Comparison of ENCODE assay signal across 7 mouse cellular contexts in the genomic region with DNA sequence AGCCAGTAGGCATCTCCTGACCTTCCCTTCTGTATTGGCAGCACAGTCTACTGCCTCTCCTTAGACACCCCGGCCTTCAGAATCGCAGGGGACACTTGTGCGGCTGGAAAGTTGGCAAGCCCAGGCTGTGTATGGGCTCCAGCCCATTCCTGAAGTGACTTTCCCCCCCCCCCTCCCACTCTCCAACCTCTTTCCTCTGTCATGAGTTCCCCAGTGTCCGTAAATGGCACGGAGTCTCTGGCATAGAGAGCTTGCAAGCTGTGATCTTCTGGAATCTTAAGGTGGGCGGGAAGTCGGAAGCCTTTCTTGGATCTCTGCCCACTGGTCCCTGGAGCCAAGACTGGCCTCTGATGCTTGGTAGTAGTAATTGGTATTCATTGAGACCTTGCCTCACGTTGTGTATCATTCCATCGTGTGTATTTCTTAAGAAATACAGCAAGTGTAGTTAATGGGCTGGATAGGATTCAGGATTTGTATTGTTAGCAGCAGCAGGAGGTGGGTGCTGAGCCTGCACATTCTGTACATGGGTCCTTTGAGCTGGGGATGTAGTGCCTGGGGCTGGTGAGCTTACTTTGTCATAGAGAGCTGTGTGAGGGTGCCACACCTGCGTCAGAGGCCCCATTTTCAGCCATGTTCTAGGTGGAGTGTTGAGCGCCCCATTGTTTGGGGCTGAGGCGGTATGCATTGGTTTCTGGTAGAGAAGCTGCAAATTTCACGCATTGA.
A peak's percentile ranks its signal among the peaks of the same experiment; 100 is the strongest.
DNase-seq lines count a peak whose midpoint lies in the region; ATAC-seq lines count a peak whose summit lies in the region.

No protein-coding gene starts in this region.

- H3K27ac ChIP-seq in kidney, embryonic 16.5 days (ENCODE audit: low read length): no peak overlapping the region
- no peak overlapping the region for H3K27ac ChIP-seq in forebrain, embryonic 14.5 days (ENCODE audit: low read depth, low read length)

- H3K4me2 ChIP-seq in kidney, embryonic 16.5 days (replicated peaks; ENCODE audit: low read depth, low read length): no peak overlapping the region
- no peak overlapping the region for H3K4me2 ChIP-seq in forebrain, embryonic 14.5 days (ENCODE audit: low read length)

- H3K4me3 ChIP-seq in kidney, embryonic 16.5 days (ENCODE audit: low read length): no peak overlapping the region
- no peak overlapping the region for H3K4me3 ChIP-seq in forebrain, embryonic 14.5 days (ENCODE audit: low read depth, low read length)

- peaks cover 7% of the 10 kb centered on the region for H3K9me3 ChIP-seq in kidney, embryonic 16.5 days (ENCODE audit: low read length)
- H3K9me3 ChIP-seq in forebrain, embryonic 14.5 days (replicated peaks; ENCODE audit: control insufficient read depth, low read length): no peaks in the 10 kb centered on the region

- intact Hi-C loops in heart, postnatal 14 days (cut with DNase I): loop anchor here (2.0 to 5.0 kb wide), 2 partner anchors 44 to 65 kb away; partner anchors contain the start of gene Sh3bp4
- intact Hi-C loops in left cerebral cortex, postnatal 36 days (cut with DNase I): loop anchor here (5.0 kb wide), 2 partner anchors 36 to 44 kb away; no protein-coding TSS in a partner anchor

- 74% methylated on average over 13 of the region's 13 CpGs for WGBS in kidney, embryonic 16.5 days
- 41% methylated on average over 13 of the region's 13 CpGs for WGBS in forebrain, embryonic 14.5 days

- no peak overlapping the region for H3K9ac ChIP-seq in kidney, embryonic 16.5 days (replicated peaks; ENCODE audit: low read length)
- H3K9ac ChIP-seq in forebrain, embryonic 14.5 days (ENCODE audit: low read length): no peak overlapping the region

- no peak for ATAC-seq in kidney, embryonic 16.5 days (ENCODE audit: low FRiP score, low TSS enrichment)
- peak; percentile 62 for ATAC-seq in forebrain, embryonic 14.5 days
- ATAC-seq in megakaryocyte progenitor cell, adult 5-6 weeks (replicated peaks; ENCODE audit: poor library complexity): no peak

- H3K27me3 ChIP-seq in kidney, embryonic 16.5 days (ENCODE audit: insufficient read depth, low read length): no peaks in the 10 kb centered on the region
- H3K27me3 ChIP-seq in forebrain, embryonic 14.5 days (replicated peaks; ENCODE audit: control insufficient read depth, insufficient read depth, low read length): no peaks in the 10 kb centered on the region

- peaks cover 38% of the 10 kb centered on the region for H3K4me1 ChIP-seq in kidney, embryonic 16.5 days (ENCODE audit: insufficient read depth, low read length)
- H3K4me1 ChIP-seq in forebrain, embryonic 14.5 days (ENCODE audit: control insufficient read depth, insufficient read depth, low read length): peaks cover 12% of the 10 kb centered on the region

- peak; percentile 52 to 62 for DNase-seq in kidney, adult 8-10 months
- peak; percentile 73 for DNase-seq in forebrain, embryonic 14.5 days (ENCODE audit: low spot score)
- DNase-seq in heart, postnatal 14 days: peak; percentile 62 to 71
- DNase-seq in left cerebral cortex, postnatal 36 days (ENCODE audit: low spot score in 2 of 2): peak; percentile 44 to 49
- DNase-seq in spleen, postnatal 36 days (ENCODE audit: low spot score in 2 of 2): no peak

- H3K36me3 ChIP-seq in kidney, embryonic 16.5 days (ENCODE audit: insufficient read depth, low read length): peaks cover 15% of the 10 kb centered on the region
- H3K36me3 ChIP-seq in forebrain, embryonic 14.5 days (ENCODE audit: control insufficient read depth, insufficient read depth, low read length): 0 out of 2 replicates have a peak, but pooled peaks cover 7% of the 10 kb centered on the region

Comparison
In these comparisons a context has a peak if more than half of its experiments do, and no peak if none do; other contexts are left out.
1. DNase-seq: peak in kidney, adult 8-10 months (2 of 2), forebrain, embryonic 14.5 days (single experiment), heart, postnatal 14 days (2 of 2) and left cerebral cortex, postnatal 36 days (2 of 2); none in spleen, postnatal 36 days (0 of 2).